Mouse (Mus musculus): ENCODE measurements around the gene Fam234a. TPM values are rescaled to one million over a fixed set of nuclear protein-coding genes. Genes with fewer than 3 reads are reported as not detected.

Gene Fam234a
- polyA plus RNA-seq, 1 experiment from 2014 or later = 52.7 TPM

Other genes starting within 250 kb of the Fam234a start
- gene Rab11fip3, start 174.7 kb downstream of the Fam234a start, polyA plus RNA-seq (2015; fragmentation: Nextera tagmentation; extraction: Ambion mirVana) = 29.1 and 30.2 TPM in 2 replicates
- gene Decr2, start 153.9 kb downstream of the Fam234a start, polyA plus RNA-seq (2015; fragmentation: Nextera tagmentation; extraction: Ambion mirVana) = 42.9 and 45.7 TPM in 2 replicates
- 101 and 103 TPM in 2 replicates for gene Nme4, start 148.6 kb downstream of the Fam234a start, polyA plus RNA-seq (2015; fragmentation: Nextera tagmentation; extraction: Ambion mirVana)
- 3.8 and 5.1 TPM in 2 replicates for gene Tmem8, start 130.9 kb downstream of the Fam234a start, polyA plus RNA-seq (2015; fragmentation: Nextera tagmentation; extraction: Ambion mirVana)
- 207 and 218 TPM in 2 replicates for gene Mrpl28, start 120.7 kb downstream of the Fam234a start, polyA plus RNA-seq (2015; fragmentation: Nextera tagmentation; extraction: Ambion mirVana)
- gene Axin1, start 105.6 kb downstream of the Fam234a start, polyA plus RNA-seq (2015; fragmentation: Nextera tagmentation; extraction: Ambion mirVana) = 8.0 and 9.4 TPM in 2 replicates
- 0.55 and 0.67 TPM in 2 replicates for gene Pdia2, start 45.2 kb downstream of the Fam234a start, polyA plus RNA-seq (2015; fragmentation: Nextera tagmentation; extraction: Ambion mirVana)
- 9.2 and 9.4 TPM in 2 replicates for gene Rgs11, start 41.3 kb downstream of the Fam234a start, polyA plus RNA-seq (2015; fragmentation: Nextera tagmentation; extraction: Ambion mirVana)
- gene Arhgdig, start 36.5 kb downstream of the Fam234a start, polyA plus RNA-seq (2015; fragmentation: Nextera tagmentation; extraction: Ambion mirVana) = 9.0 and 9.3 TPM in 2 replicates
- gene Luc7l, start 8.7 kb upstream of the Fam234a start, polyA plus RNA-seq (2015; fragmentation: Nextera tagmentation; extraction: Ambion mirVana) = 106 and 110 TPM in 2 replicates
- 1.3 and 1.7 TPM in 2 replicates for gene Neurl1b, start 170.6 kb upstream of the Fam234a start, polyA plus RNA-seq (2015; fragmentation: Nextera tagmentation; extraction: Ambion mirVana)

Measured in kidney, embryonic 15.5 days (tissue).